Mouse (Mus musculus): ENCODE results near the gene Celf5.

Celf5 gene

GRCm38 (mm10) chr10:81498316-81499249 is 16.1 kb upstream of the Celf5 start:
- in situ Hi-C loops (cut with MboI, MseI): no loop called here

GRCm38 (mm10) chr10:81497401-81498270 is 15.1 kb upstream of the Celf5 start:
- in situ Hi-C loops (cut with MboI, MseI): no loop called here

- in situ Hi-C loops (cut with MboI, MseI): no loop called here
Observed at GRCm38 (mm10) chr10:81496969-81497368, 14.5 kb upstream of the Celf5 start.

GRCm38 (mm10) chr10:81496264-81496901 is 13.9 kb upstream of the Celf5 start, which contains the start of gene Ncln:
Ncln (minus strand) TSS chr10:81496392.
- in situ Hi-C loops (cut with MboI, MseI): no loop called here

GRCm38 (mm10) chr10:81495616-81496263 is 13.2 kb upstream of the Celf5 start:
- in situ Hi-C loops (cut with MboI, MseI): no loop called here

GRCm38 (mm10) chr10:81495151-81495550 is 12.6 kb upstream of the Celf5 start:
- in situ Hi-C loops (cut with MboI, MseI): no loop called here

GRCm38 (mm10) chr10:81494260-81495041 is 11.9 kb upstream of the Celf5 start:
- in situ Hi-C loops (cut with MboI, MseI): no loop called here

- in situ Hi-C loops (cut with MboI, MseI): no loop called here
Observed at GRCm38 (mm10) chr10:81493601-81494220, 11.2 kb upstream of the Celf5 start.

GRCm38 (mm10) chr10:81492606-81493240 is 10.2 kb upstream of the Celf5 start:
- in situ Hi-C loops (cut with MboI, MseI): no loop called here

- in situ Hi-C loops (cut with MboI, MseI): no loop called here
Observed at GRCm38 (mm10) chr10:81491018-81491417, 8.5 kb upstream of the Celf5 start.

- in situ Hi-C loops (cut with MboI, MseI): loop anchor here (10.0 kb wide), 1 partner anchor 45 kb away; no protein-coding TSS in a partner anchor
Observed at GRCm38 (mm10) chr10:81489941-81490340, 7.4 kb upstream of the Celf5 start.

- in situ Hi-C loops (cut with MboI, MseI): loop anchor here (10.0 kb wide), 1 partner anchor 47 kb away; no protein-coding TSS in a partner anchor
Observed at GRCm38 (mm10) chr10:81488081-81488480, 5.6 kb upstream of the Celf5 start.

- in situ Hi-C loops (cut with MboI, MseI): loop anchor here (10.0 kb wide), 1 partner anchor 48 kb away; no protein-coding TSS in a partner anchor
Observed at GRCm38 (mm10) chr10:81486496-81486895, 4.0 kb upstream of the Celf5 start.

GRCm38 (mm10) chr10:81485479-81486018 is 3.0 kb upstream of the Celf5 start:
- in situ Hi-C loops (cut with MboI, MseI): loop anchor here (10.0 kb wide), 1 partner anchor 49 kb away; no protein-coding TSS in a partner anchor

GRCm38 (mm10) chr10:81485060-81485449 is 2.5 kb upstream of the Celf5 start:
- in situ Hi-C loops (cut with MboI, MseI): loop anchor here (10.0 kb wide), 1 partner anchor 50 kb away; no protein-coding TSS in a partner anchor

- in situ Hi-C loops (cut with MboI, MseI): loop anchor here (10.0 kb wide), 1 partner anchor 50 kb away; no protein-coding TSS in a partner anchor
Observed at GRCm38 (mm10) chr10:81484441-81485059, 2.0 kb upstream of the Celf5 start.

- in situ Hi-C loops (cut with MboI, MseI): loop anchor here (10.0 kb wide), 1 partner anchor 51 kb away; no protein-coding TSS in a partner anchor
Observed at GRCm38 (mm10) chr10:81483983-81484382, 1.5 kb upstream of the Celf5 start.
